Mouse (Mus musculus) brain, embryonic 18.5 days (tissue): Measurements from ENCODE around the gene Gm45785.
"Not testable (repeated sequence)": the region's sequence is repeated elsewhere in the genome, so short reads cannot be mapped to it uniquely, and the experiment has no call there.

Source experiments
- DNase-seq: peaks from one replicate; pipeline ENCODE4 v3.0.0-alpha.2; 2012; ENCODE audit warnings: low read depth, low spot score

Gm45785 gene

GRCm38 (mm10) chr7:140855860-140856784 lies at the start of gene Gm45785:
TSS of gene Gm45785 (minus strand) at chr7:140856331.
- DNase-seq = peak; percentile 83

GRCm38 (mm10) chr7:140905642-140906081 lies 49.5 kb upstream of the Gm45785 start:
- DNase-seq = no peak

GRCm38 (mm10) chr7:140903212-140903611 lies 47.1 kb upstream of the Gm45785 start:
- no peak for DNase-seq

- no peak for DNase-seq
These were observed 46.1 kb upstream of the Gm45785 start for GRCm38 (mm10) chr7:140902036-140902875.

GRCm38 (mm10) chr7:140900220-140900619 lies 44.1 kb upstream of the Gm45785 start, which contains the start of gene Cox8b:
TSS of gene Cox8b (minus strand) at chr7:140900446.
- no peak for DNase-seq

GRCm38 (mm10) chr7:140899121-140899520 lies 43.0 kb upstream of the Gm45785 start:
- no peak for DNase-seq

GRCm38 (mm10) chr7:140897863-140898262 lies 41.7 kb upstream of the Gm45785 start:
- no peak for DNase-seq

- DNase-seq = no peak
These were observed 38.5 kb upstream of the Gm45785 start for GRCm38 (mm10) chr7:140894611-140895010.

- DNase-seq = no peak
These were observed 37.9 kb upstream of the Gm45785 start for GRCm38 (mm10) chr7:140894031-140894430.

GRCm38 (mm10) chr7:140890636-140891035 lies 34.5 kb upstream of the Gm45785 start:
- DNase-seq = not testable (repeated sequence)

GRCm38 (mm10) chr7:140882469-140882803 lies 26.3 kb upstream of the Gm45785 start:
- DNase-seq = no peak

- peak; percentile 86 for DNase-seq
These were observed 25.8 kb upstream of the Gm45785 start, which contains the start of the genes Psmd13 and Sirt3 for GRCm38 (mm10) chr7:140881696-140882468. TSS of gene Psmd13 (plus strand) at chr7:140881968. TSS of gene Sirt3 (minus strand) at chr7:140882309.

GRCm38 (mm10) chr7:140880865-140881515 lies 24.9 kb upstream of the Gm45785 start:
- DNase-seq = no peak

GRCm38 (mm10) chr7:140880419-140880818 lies 24.3 kb upstream of the Gm45785 start:
- DNase-seq = no peak

GRCm38 (mm10) chr7:140879355-140879754 lies 23.2 kb upstream of the Gm45785 start:
- no peak for DNase-seq

- DNase-seq = no peak
These were observed 21.2 kb upstream of the Gm45785 start for GRCm38 (mm10) chr7:140877364-140877763.

- DNase-seq = no peak
These were observed 18.1 kb upstream of the Gm45785 start for GRCm38 (mm10) chr7:140874224-140874623.

GRCm38 (mm10) chr7:140864761-140865160 lies 8.6 kb upstream of the Gm45785 start:
- no peak for DNase-seq

GRCm38 (mm10) chr7:140860728-140861127 lies 4.6 kb upstream of the Gm45785 start:
- no peak for DNase-seq

GRCm38 (mm10) chr7:140859997-140860396 lies 3.9 kb upstream of the Gm45785 start:
- no peak for DNase-seq

- DNase-seq = no peak
These were observed 2.6 kb upstream of the Gm45785 start for GRCm38 (mm10) chr7:140858746-140859145.
